Mouse (Mus musculus) gastrocnemius, adult 2 months (tissue): ENCODE data around the gene Mr1. TPM values are rescaled to one million over a fixed set of nuclear protein-coding genes. Genes with fewer than 3 reads are reported as not detected.

Experiments
- DNase-seq: peaks from one replicate; pipeline ENCODE4 v3.0.0; 2022
- H3K27ac ChIP-seq: fragments of 200-600 bp; 2 replicates; pipeline ENCODE4 v1.8.1; 2022; ENCODE audit warnings: mild to moderate bottlenecking
- H3K4me3 ChIP-seq: fragments of 200-600 bp; 2 replicates; pipeline ENCODE4 v1.8.1; 2022; ENCODE audit warnings: mild to moderate bottlenecking, moderate library complexity
- CTCF ChIP-seq: fragments of 200-600 bp; IDR thresholded peaks from 2 replicates; pipeline ENCODE4 v1.8.1; 2022; ENCODE audit warnings: antibody characterized with exemption, mild to moderate bottlenecking, moderate library complexity
- intact Hi-C: fragments of 180-260 bp; cut with DNase I; formaldehyde crosslinking; loops from one replicate; pipeline ENCODE4 v1.15.1; 2025
- total RNA-seq, 2 experiments: library from RNA; stranded (reverse); gene quantifications; 2 replicates each; pipeline ENCODE4 v1.2.3; 2021

The Mr1 gene
- total RNA-seq, 2 experiments from 2014 or later = 10.0 to 11.1 TPM

DNA sequence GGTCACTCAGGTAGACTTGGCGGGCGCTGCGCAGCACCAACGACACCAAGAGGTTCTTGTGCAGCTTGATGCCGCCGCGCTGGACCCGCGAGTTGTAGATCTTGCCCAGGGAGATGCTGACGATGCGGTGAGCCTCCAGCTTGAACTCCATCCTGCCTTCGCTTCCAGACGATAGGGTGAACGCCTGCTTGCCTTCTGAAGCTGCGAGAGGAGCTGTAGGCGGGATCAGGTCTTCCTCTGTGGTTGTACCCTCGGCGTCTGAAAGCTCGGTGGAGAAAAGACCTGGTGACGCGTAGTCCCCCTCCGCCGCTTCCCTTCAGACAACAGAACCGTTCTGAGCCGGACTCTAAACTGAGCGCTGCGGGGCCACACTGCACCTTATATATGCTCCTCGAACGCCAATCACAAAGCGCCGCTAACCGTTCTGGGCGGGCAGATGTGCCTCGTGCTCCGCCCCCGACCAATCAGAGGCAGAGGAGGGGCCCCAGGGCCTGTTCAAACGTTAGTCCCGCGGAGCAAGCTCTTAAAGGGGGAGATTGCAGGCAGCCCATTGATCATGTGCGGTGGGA, 47.2 kb downstream of the Mr1 start, which contains the start of gene Ier5:
Gene Ier5 (minus strand): TSS at position 357 of the 569 bp plus-strand sequence.
- Histone ChIP-seq H3K4me3 (peak within 1 kb of the TSS; percentile 94), H3K27ac (peak within 1 kb of the TSS; percentile 94)
- TF ChIP-seq CTCF = no peak
- peak; percentile 97 for DNase-seq
- intact Hi-C loops = loop anchor here (1.0 to 5.0 kb wide), 4 partner anchors 43 to 118 kb away; partner anchors contain the start of gene Stx6

GRCm38 (mm10) chr1:155098486-155099279, 47.9 kb downstream of the Mr1 start:
- DNase-seq = peak; percentile 75
- Histone ChIP-seq H3K27ac (peak overlapping the region; percentile 94), H3K4me3 (peak overlapping the region; percentile 94)
- no peak for TF ChIP-seq CTCF
- intact Hi-C loops = loop anchor here (1.0 to 5.0 kb wide), 4 partner anchors 44 to 119 kb away; partner anchors contain the start of gene Stx6

DNA sequence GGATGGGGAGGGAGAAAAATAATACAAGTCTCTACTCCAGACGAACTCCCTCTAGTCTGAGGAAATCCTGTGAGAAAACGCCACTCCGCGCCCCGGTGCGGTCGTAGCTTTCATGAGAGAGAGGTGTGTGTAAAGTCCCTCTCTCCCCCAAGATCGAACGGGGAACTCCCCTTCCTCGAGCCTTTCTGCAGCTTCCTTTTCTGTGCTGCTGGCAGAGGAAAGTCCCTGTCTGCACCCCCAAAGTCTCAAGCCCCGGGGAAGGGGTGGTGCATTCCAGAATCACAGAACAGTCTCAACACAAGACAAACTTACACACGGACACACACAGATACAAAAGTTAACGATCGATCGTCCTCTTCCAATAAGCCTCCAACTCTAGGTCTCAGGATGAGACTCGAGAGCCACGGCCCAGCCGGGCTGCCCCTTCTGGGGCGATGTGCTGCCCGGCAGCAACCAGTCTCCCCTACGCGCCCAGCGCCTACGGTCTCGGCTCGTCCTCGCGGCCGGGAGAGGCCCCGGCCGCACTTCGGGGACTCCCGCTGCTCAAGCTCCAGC, 48.6 kb downstream of the Mr1 start:
- TF ChIP-seq CTCF = no peak
- H3K27ac ChIP-seq = peak overlapping the region; percentile 94

DNA sequence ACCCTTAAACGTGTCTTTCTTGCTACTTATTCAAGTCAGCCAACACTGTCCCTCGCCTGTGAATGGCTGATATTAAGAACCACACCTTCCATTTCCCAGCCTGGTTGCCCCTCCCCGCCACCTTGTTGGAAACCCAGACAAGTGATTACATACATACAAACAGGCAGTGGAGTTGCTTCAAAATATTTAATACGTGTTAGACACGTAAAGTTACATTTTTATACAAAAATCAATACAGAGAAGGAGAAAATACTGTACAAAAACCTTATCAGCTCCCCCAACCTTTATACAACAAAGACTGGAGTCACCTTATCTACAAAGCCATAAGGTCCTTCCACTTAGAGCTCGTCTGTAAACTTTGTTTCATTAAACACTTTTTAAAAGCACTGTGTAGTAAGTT, 49.3 kb downstream of the Mr1 start:
- TF ChIP-seq CTCF = no peak
- intact Hi-C loops = loop anchor here (5.0 kb wide), 2 partner anchors 45 to 120 kb away; no protein-coding TSS in a partner anchor
- no peak for DNase-seq
- Histone ChIP-seq H3K4me3 (peak overlapping the region; percentile 94), H3K27ac (peak overlapping the region; percentile 94)

More for the DNA sequence above, 48.6 kb downstream of the Mr1 start:
- peak overlapping the region; percentile 94 for H3K4me3 ChIP-seq
- DNase-seq = peak; percentile 40
- intact Hi-C loops = loop anchor here (2.0 to 5.0 kb wide), 3 partner anchors 44 to 119 kb away; no protein-coding TSS in a partner anchor

- no peak overlapping the region for H3K27ac ChIP-seq
- intact Hi-C loops = loop anchor here (5.0 kb wide), 2 partner anchors 46 to 121 kb away; no protein-coding TSS in a partner anchor
- DNase-seq = no peak
- TF ChIP-seq CTCF = no peak
- peak overlapping the region; percentile 94 for H3K4me3 ChIP-seq
Measured at GRCm38 (mm10) chr1:155096620-155097261, 49.9 kb downstream of the Mr1 start.

DNA sequence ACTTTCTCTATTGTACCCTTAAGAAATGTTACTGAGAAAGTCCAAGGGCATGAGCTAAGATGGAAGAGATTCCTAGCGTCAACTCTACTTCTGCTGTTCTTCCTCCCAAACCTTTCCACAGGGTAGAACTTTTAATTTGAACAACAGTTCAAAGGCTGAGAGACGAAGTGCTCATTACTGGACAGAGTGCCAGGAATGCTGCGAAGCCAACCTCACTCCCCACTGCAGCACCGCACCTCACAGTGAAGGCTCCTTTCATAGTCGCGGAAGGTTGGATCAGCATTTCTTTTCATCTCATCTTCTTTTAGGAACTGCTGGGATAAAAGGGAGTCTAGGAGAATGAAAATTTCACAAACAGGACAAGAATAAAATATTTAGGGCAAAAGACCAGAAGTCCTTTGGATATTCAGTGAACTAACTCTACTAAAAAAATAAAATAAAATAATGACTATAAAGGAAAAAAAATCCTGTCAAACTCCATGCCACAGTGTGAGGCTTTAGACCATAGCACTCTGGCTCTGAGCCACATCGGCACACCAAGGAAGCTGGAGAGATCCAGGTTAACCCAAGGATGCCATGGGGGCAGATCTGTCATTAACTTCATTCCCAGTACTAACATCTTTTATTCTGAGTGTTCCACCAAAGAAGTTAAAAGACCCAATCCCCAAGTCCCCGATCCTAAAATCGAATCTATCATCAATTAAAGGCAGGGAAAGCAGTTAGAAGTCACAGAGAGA, 52.5 kb downstream of the Mr1 start:
- intact Hi-C loops = no loop called here
- peak overlapping the region; percentile 23 for H3K4me3 ChIP-seq
- H3K27ac ChIP-seq = peak overlapping the region; percentile 81
- DNase-seq = no peak
- TF ChIP-seq CTCF = no peak

- TF ChIP-seq CTCF = no peak
- Histone ChIP-seq H3K27ac (peak overlapping the region; percentile 81), H3K4me3 (peak overlapping the region; percentile 24; the same call in 1 of the 2 replicates)
- peak; percentile 42 for DNase-seq
- intact Hi-C loops = no loop called here
Measured at GRCm38 (mm10) chr1:155093145-155093791, 53.3 kb downstream of the Mr1 start.

DNA sequence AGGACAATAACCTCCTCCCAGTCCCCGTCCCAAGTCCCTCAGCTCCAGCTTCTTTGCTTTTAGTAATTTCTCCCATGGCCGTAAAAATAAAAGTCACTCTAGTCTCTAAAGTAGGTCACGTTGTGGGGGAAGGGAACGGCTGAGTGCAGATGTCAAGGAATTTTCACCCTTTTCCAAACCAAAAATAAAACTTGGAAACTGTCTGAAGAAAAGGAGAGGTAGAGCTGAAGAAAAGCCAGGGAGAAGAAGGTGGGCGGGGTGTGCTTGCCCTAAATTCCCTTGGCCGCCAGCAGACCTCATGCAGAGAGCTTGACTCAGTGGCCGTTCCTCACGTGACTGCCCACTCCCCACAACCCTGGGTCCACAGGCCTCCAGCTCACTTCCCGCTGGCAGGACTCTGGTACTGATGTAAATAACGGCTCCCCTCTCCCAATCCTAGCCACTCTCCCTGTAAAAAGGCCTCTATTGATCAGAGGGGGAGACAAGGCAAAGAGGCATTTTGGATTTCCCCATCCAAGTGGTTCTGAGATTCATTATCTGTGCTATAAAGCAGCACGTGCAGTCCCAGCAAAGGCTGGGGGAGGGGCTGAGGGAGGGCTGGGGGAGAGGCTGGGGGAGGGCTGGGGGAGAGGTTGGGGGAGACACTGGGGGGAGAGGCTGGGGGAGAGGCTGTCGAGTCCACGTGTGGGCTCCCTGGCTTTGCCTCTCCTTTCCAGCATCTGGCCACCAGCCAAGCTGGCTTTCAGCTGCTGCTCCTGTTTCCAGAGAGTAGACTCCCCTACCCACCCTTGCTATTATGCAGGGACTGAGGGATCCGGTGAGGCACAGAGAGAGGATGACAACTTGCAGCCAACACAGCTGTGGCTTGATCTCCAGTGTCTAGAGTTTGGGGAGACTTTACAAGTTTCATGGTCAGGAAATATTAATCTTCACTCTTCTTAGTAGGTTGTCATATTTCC, 54.5 kb downstream of the Mr1 start:
- TF ChIP-seq CTCF = no peak
- Histone ChIP-seq H3K27ac (peak overlapping the region; percentile 81), H3K4me3 (peak overlapping the region; percentile 32)
- DNase-seq = peak; percentile 75
- intact Hi-C loops = no loop called here

- TF ChIP-seq CTCF = no peak
- peak; percentile 36 for DNase-seq
- peak overlapping the region; percentile 32 for H3K4me3 ChIP-seq
- intact Hi-C loops = no loop called here
- peak overlapping the region; percentile 81 for H3K27ac ChIP-seq
Measured at GRCm38 (mm10) chr1:155091374-155091841, 55.2 kb downstream of the Mr1 start.

DNA sequence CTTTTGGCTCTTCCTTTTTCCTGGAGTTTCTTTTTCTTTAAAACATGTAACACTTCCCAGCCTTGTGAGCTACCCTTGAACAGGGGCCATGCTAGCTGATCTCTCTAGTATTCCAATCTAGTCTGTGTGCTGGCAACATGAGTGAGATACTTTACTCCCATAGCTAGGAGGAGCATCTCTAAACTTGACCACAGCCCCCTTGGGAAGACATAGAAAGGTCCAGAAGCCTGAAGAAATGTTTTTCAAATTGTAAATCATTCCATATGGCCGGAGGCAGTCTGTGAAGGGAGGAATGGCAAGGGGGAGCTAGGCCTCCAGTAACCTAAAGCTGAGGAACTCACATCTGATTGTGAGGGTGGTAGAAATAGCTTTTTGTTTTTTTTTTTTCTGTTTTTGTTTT, 55.9 kb downstream of the Mr1 start:
- no peak for DNase-seq
- H3K4me3 ChIP-seq = no peak overlapping the region
- intact Hi-C loops = no loop called here
- no peak for TF ChIP-seq CTCF
- H3K27ac ChIP-seq = peak overlapping the region; percentile 81
